Mouse (Mus musculus): Measurements from ENCODE around the gene Gpr137. TPM values are rescaled to one million over a fixed set of nuclear protein-coding genes. Genes with fewer than 3 reads are reported as not detected.
"Not testable (repeated sequence)": the region's sequence is repeated elsewhere in the genome, so short reads cannot be mapped to it uniquely, and the experiment has no call there.

Gpr137 gene
- total RNA-seq, 4 experiments from 2014 or later: 101 to 106 (median 104) TPM

- DNase-seq (ENCODE audit: low spot score in 2 of 2): no peak
Measured at GRCm38 (mm10) chr19:6907811-6908540, 34.3 kb downstream of the Gpr137 start.

GRCm38 (mm10) chr19:6907094-6907493 is 35.2 kb downstream of the Gpr137 start:
- no peak for DNase-seq (ENCODE audit: low spot score in 2 of 2)

GRCm38 (mm10) chr19:6906199-6906598 is 36.1 kb downstream of the Gpr137 start:
- no peak for DNase-seq (ENCODE audit: low spot score in 2 of 2)

- no peak for DNase-seq (ENCODE audit: low spot score in 2 of 2)
Measured at GRCm38 (mm10) chr19:6905498-6906159, 36.7 kb downstream of the Gpr137 start.

- DNase-seq (ENCODE audit: low spot score in 2 of 2): no peak
Measured at GRCm38 (mm10) chr19:6904846-6905245, 37.4 kb downstream of the Gpr137 start.

- DNase-seq (ENCODE audit: low spot score in 2 of 2): no peak
Measured at GRCm38 (mm10) chr19:6903031-6903430, 39.2 kb downstream of the Gpr137 start.

- no peak for DNase-seq (ENCODE audit: low spot score in 2 of 2)
Measured at GRCm38 (mm10) chr19:6899641-6900040, 42.6 kb downstream of the Gpr137 start.

- not testable (repeated sequence) for DNase-seq (ENCODE audit: low spot score in 2 of 2)
Measured at GRCm38 (mm10) chr19:6895608-6896305, 46.5 kb downstream of the Gpr137 start.

- DNase-seq (ENCODE audit: low spot score in 2 of 2): no peak
Measured at GRCm38 (mm10) chr19:6893731-6894451, 48.4 kb downstream of the Gpr137 start.

GRCm38 (mm10) chr19:6892512-6892911 is 49.8 kb downstream of the Gpr137 start:
- no peak for DNase-seq (ENCODE audit: low spot score in 2 of 2)

Small RNAs within 50 kb of the gene (microRNA-seq; reads per million reads assigned to microRNA genes)
- gene Mir6990: 6.4 to 8.4 reads per million in 2 experiments

Other genes starting within 250 kb of the Gpr137 start
- gene Rps6ka4, start 101.8 kb downstream of the Gpr137 start, total RNA-seq (2022): 10 to 100 TPM; 41.9 to 59.0 (median 49.0) TPM
- gene Ccdc88b, start 84.3 kb downstream of the Gpr137 start, total RNA-seq (2022): 1 to 10 TPM; 4.6 to 6.3 (median 5.8) TPM
- 10 to 100 TPM; 35.0 to 55.2 (median 44.9) TPM for gene Trmt112, start 32.8 kb downstream of the Gpr137 start, total RNA-seq (2022)
- 100 to 1,000 TPM; 294 to 374 (median 338) TPM for gene Prdx5, start 32.4 kb downstream of the Gpr137 start, total RNA-seq (2022)
- gene Esrra, start 20.7 kb downstream of the Gpr137 start, total RNA-seq (2022): 10 to 100 TPM; 60.5 to 66.0 (median 63.4) TPM
- gene Catsperz, start 17.1 kb downstream of the Gpr137 start, total RNA-seq (2022): 10 to 100 TPM; 15.5 to 18.5 (median 16.6) TPM
- gene Kcnk4, start 8.0 kb downstream of the Gpr137 start, total RNA-seq (2022): 10 to 100 TPM; 25.0 to 31.5 (median 25.7) TPM
- gene Bad, start 619 bp downstream of the Gpr137 start, total RNA-seq (2022): 10 to 100 TPM; 34.6 to 44.9 (median 37.6) TPM
- gene Ppp1r14b, start 32.5 kb upstream of the Gpr137 start, total RNA-seq (2022): 10 to 100 TPM; 56.6 to 72.1 (median 59.0) TPM
- gene Plcb3, start 34.0 kb upstream of the Gpr137 start, total RNA-seq (2022): 10 to 100 TPM; 13.8 to 18.2 (median 14.5) TPM
- gene Fkbp2, start 38.0 kb upstream of the Gpr137 start, total RNA-seq (2022): 100 to 1,000 TPM in 2 of 4 experiments, 10 to 100 TPM in 2; 79.1 to 129 (median 98.4) TPM
- gene Vegfb, start 45.2 kb upstream of the Gpr137 start, total RNA-seq (2022): 100 to 1,000 TPM in 3 of 4 experiments, 10 to 100 TPM in 1; 98.9 to 107 (median 104) TPM
- 10 to 100 TPM; 27.0 to 32.6 (median 29.7) TPM for gene Dnajc4, start 50.1 kb upstream of the Gpr137 start, total RNA-seq (2022)
- 10 to 100 TPM; 13.8 to 17.0 (median 16.2) TPM for gene Nudt22, start 53.6 kb upstream of the Gpr137 start, total RNA-seq (2022)
- gene Trpt1, start 53.7 kb upstream of the Gpr137 start, total RNA-seq (2022): 10 to 100 TPM; 20.2 to 25.3 (median 21.3) TPM
- 10 to 100 TPM in 1 of 4 experiments, 1 to 10 TPM in 3; 4.1 to 11.5 (median 7.1) TPM for gene Fermt3, start 77.0 kb upstream of the Gpr137 start, total RNA-seq (2022)
- gene Stip1, start 97.5 kb upstream of the Gpr137 start, total RNA-seq (2022): 100 to 1,000 TPM; 160 to 199 (median 183) TPM
- gene Macrod1, start 114.3 kb upstream of the Gpr137 start, total RNA-seq (2022): 10 to 100 TPM; 16.7 to 19.7 (median 18.0) TPM
- gene Flrt1, start 163.2 kb upstream of the Gpr137 start, total RNA-seq (2022): 10 to 100 TPM; 35.6 to 42.2 (median 39.1) TPM